Mouse (Mus musculus) C2C12 (cell line): Measurements from ENCODE around the gene Mc3r.

Experiments
- CTCF ChIP-seq: IDR thresholded peaks from one replicate; pipeline ENCODE4 v1.5.1; 2011; ENCODE audit not compliant: control insufficient read depth, insufficient read depth, insufficient read length
- MAX ChIP-seq: IDR thresholded peaks from one replicate; pipeline ENCODE4 v1.6.1; 2011; ENCODE audit warnings: mild to moderate bottlenecking, control low read depth
- USF1 ChIP-seq: IDR thresholded peaks from one replicate; pipeline ENCODE4 v1.6.1; 2011; ENCODE audit warnings: low read depth, mild to moderate bottlenecking, control low read depth, moderate library complexity

GRCm38 (mm10) chr2:172223451-172224200, 24.7 kb upstream of the Mc3r start:
- TF ChIP-seq CTCF (no peak), USF1 (no peak), MAX (no peak)
